Mouse (Mus musculus): Measurements from ENCODE around the gene Dnali1. TPM values are rescaled to one million over a fixed set of nuclear protein-coding genes. Genes with fewer than 3 reads are reported as not detected.

Dnali1 gene
- total RNA-seq (2021): under 1 TPM; 0.80 to 0.91 TPM

DNA sequence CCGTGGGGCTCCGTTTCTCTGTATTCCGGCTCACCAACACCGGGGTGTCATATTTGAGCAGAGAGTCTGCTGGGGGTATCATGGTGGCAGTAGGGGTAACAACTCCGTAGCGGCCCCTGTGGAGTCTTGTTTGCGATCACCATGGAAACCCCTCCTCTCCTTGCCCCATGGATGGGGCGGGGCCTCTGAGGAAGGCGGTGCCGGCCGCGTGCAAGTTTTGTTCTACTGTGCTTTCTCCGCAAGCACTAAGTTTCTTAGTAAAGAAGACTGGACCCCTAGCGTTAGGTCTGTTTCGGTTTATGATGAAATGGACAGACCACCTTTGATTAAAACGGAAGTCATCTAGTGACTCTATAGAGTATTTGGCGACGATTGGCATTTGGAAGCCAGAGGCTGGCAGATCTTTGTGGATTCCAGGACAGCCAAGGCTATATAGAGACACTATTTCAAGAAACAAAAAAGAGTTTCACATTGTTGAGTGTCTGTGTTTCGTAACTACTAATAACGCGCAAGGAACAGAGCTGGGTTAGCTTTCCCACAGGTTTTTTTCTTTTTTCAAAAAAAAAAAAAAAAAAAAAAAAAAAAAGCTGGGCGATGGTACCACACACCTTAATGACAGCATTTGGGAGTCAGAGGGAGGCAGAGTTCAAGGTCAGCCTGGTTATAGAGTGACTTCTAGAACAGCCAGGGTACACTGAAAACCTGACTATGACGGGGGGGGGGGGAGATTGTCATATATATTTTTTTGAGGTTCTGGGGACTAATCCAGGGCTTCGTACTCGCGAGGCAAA lies at the start of gene Dnali1:
TSS of gene Dnali1 (minus strand) at position 187 of the 791 bp plus-strand sequence.
- DNase-seq: peak; percentile 35
- intact Hi-C loops (cut with DNase I): no loop called here

DNA sequence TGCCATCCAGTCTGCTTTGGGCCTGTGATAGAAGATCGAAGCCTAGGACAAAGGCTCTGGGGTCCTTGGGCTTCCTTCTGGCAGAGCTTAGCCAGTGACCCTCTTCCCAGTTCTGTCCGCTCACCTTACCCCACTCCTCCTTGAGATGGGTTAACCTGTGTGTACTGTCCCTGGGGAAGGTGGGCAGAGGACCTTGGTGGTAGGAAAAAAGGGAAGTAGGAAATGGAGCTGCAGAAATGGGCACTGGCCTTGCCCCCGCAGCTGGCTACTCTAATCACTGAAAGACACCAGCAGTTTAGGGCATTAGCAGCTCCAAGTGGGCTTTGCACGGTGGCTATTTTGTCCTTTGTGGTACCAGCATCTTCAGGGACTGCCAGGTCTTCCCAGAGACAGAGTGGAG lies 49.6 kb upstream of the Dnali1 start:
- DNase-seq: no peak
- intact Hi-C loops (cut with DNase I): no loop called here

DNA sequence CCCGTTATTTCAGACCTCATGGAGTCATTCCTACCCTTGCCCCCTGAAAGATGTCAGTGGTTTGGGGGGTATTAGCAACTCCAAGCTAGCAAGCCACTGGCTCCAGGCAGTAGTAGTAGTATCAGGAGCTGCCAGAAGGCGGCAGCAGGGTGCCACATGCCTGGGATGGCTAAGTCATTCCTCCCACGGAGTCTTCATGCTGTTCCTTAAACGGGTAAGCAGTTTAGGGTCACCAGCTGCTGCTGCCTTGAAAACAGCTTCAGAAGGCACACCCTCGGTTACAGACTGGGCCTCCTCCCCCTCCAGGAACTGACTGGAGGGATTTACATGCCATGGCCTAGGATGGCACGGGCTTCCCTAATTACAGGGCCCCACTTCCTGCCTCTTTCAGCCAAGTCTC lies 49.1 kb upstream of the Dnali1 start:
- DNase-seq: peak; percentile 88
- intact Hi-C loops (cut with DNase I): no loop called here

DNA sequence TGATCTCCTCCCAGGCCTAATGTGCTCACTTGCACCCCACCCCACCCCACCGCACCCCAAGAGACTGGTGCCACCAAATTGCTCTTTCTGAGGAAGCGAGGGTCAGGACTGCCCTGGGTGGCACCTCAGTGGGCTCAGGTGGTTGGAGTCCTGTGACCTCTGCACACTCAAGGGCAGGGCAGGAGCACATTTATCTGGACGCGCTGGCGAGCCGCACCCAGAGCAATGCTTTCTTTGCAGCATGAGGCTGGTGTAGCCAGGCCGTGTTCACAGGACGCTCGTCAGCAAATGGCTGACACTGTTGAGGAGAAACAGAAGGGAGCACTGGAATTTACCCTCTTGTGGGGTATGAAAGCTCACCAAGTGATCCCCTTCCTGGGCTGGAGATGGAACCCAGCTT lies 39.9 kb upstream of the Dnali1 start:
- DNase-seq: no peak

DNA sequence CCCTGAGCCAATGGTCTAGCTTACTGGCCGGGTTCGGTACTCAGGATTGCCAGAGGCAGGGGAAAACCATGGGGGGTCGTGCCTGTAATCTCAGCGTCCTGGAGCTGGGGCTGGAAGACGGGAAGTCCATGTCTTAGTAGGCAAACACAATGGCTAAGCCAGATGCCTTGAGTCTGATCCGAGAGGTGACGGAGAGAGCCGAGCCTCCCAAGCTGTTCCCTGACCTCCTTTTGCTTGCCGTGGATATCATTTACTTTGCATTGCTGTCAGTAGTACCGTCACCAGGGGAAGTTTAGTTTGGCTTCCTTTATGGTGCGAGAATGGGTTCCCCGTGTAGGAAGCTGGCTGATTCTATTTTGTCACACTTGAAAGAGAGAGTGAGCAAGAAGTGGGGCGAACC lies 35.8 kb upstream of the Dnali1 start:
- no peak for DNase-seq
- intact Hi-C loops (cut with DNase I): no loop called here

More for the DNA sequence above, 39.9 kb upstream of the Dnali1 start:
- intact Hi-C loops (cut with DNase I): no loop called here

DNA sequence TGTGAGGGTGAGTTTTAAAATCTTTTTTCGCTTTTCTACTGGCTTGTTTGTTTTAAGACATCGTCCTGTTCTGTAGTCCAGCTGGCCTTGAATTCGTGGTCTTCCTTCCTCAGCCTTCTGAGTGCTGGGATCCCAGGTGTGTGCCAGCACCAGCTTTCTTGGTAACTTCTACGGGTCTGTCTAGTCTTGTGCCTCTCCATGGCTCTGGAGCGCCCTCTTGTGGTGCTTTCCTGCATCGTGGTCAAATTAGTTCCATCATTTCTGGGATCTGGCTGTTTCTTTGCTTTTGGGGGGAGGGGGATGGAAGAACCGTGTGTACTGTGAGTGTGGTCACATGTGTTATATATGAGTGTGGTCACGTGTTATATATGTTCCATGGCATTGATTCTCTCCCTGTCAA lies 34.0 kb upstream of the Dnali1 start:
- DNase-seq: peak; percentile 86
- intact Hi-C loops (cut with DNase I): no loop called here

DNA sequence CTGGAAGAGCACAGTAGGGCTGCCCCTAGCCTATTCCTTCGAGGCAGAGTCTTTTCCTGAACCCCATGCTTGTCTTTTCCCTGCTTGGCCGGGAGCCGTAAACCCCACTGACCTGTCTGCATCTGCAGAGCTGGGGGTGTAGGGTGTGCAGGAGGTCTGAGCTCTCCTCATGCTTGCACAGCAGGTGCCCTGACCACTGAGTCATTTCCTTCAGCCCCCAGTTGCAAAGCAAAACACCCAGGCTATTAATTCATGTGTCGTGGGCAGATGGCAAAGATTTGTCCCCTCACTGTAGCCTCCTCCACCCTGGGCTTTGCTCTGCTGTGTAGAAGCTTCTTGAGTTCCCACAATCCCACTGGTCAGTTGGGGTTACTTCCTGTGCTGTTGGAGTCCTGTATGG lies 31.9 kb upstream of the Dnali1 start:
- intact Hi-C loops (cut with DNase I): no loop called here
- no peak for DNase-seq

DNA sequence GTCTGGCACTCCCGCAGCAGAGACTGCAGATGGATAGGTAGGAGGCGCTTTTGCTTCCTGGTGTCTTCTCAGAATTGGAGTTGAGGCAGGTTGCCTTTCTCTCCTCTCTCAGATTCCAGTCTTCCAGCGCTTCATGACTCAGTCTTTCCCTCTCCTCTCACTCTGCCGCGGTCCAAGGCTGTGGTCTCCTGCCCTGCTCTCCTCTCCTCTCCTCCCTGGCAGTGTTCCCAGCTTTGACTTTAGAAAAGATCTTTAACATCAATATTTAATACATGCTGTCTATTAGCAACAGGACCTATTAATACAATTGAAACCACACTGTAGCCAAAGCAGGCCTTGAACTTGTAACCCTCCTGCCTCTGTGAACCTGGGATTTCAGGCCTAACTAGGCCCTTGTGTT lies 30.6 kb upstream of the Dnali1 start:
- intact Hi-C loops (cut with DNase I): no loop called here
- DNase-seq: no peak

DNA sequence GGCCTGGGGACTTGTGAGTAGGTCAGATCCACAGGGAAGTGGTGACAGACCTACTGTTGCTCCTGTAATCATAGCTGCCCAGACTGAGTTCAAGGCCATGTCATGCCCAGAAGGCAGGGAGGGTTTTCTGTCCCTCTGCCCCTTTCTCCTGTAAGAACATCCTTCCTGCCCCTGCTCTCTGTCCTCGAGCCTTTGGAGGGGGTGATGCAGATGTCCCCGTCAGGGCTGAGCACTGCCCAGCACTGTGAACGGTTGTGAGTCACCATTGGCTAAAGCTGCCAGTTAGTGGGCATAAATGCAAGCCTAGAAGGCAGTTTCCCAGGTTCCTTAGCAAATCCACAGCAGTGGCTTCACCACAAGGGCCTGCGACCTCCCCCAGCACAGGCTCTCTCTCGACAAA lies 27.5 kb upstream of the Dnali1 start:
- intact Hi-C loops (cut with DNase I): no loop called here

DNA sequence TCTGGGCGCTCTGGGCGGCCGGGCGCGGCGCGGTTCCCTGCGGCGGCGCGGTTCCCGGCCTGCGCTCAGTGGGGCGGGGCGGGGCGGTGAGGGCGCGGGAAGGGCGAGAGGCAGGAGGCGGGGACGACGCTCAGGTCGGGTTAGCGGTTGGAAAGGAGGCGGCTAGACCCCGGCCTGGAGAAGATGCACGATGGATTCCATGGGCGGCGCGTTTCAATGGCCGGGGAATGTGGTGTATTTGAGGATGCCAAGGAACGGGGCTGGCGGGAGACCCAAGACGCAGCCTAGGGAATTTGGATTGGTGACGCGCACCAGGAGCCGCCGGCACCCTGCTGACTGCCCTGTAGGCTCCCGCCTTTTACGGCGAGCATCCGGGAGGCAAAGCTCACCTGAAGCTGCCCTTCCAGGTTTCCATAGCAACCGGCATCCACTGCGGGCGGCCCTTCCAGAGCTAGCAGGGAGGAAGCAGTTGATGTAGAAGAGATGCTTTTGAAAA lies 19.9 kb upstream of the Dnali1 start:
- intact Hi-C loops (cut with DNase I): no loop called here
- DNase-seq: peak; percentile 60

More for the DNA sequence above, 27.5 kb upstream of the Dnali1 start:
- no peak for DNase-seq

DNA sequence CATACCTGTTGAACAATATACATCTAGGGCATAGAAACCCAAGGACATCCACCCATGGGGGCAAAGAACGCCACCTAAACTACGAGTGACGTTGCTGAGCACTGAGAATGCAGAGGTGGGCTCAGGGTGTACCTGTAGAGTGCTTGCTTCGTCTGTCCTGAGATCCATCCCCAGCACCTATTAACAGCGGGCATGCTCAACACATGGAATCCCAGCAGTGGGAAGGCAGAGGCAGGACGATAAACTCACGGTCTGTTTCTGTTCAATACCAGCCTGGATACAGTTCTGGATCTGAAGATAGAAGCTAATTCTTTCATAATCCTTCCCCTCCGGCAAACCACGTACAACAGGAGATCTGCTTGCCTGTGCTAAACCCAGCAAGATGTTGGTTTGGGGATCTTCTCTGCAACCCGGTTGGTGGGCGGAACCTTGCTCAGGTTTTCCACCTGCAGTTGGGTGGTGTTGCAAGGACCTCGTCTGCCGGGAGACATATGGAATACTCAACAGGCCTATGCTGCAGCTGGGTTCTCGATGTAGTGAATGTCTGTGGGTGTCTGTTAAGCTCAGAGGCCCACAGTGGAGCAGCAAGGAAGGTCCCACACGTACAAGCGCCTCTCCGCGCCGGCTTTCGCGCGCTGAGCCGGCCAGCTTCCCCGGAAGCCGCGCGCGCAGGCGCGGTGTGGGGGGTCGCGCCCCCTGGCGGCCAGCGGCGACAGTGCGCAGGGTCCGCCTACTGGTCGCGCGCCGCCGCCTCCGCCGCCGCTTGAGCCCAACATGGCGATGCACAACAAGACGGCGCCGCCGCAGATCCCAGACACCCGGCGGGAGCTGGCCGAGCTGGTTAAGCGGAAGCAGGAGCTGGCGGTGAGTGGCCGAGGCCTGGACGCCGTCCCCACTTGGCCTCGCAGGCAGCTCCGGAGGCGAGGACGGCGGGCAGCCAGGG lies 19.2 kb upstream of the Dnali1 start, which contains the start of gene Meaf6:
TSS of gene Meaf6 (plus strand) at position 732 of the 943 bp plus-strand sequence.
- peak; percentile 93 for DNase-seq
- intact Hi-C loops (cut with DNase I): no loop called here

DNA sequence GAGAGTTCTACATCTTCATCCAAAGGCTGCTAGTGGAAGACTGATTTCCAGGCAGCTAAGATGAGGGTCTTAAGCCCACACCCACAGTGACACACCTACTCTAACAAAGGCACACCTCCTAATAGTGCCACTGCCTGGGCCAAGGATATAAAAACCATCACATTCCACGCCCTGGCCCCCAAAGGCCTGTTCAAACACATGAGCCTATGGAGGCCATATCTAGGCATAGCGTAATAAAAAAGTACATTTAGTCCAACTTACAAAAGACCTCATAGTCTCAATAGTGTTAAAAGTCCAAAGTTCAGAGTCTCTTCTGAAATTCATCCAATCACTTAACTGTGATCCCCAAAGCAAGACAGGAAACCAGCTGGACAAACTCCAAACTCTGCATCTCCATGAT lies 13.2 kb upstream of the Dnali1 start:
- intact Hi-C loops (cut with DNase I): no loop called here
- DNase-seq: no peak

DNA sequence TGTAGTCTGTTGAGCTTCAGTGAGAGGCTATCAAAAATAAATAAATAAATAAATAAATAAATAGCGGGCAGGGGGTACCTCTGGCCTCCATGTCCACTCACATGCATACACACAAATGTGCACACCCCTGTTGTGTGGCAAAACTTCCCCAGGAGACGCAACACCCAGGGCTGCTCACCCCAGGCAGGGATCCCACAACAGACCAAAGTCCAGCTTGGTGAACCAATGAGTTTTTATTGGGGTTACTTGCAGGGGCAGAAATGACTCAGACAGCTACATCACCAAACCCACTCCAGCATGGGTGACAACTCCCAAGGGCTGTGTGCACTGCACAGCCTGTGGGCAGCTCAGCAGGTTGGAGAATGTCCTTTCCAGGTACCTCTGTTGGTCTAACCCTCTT lies 12.2 kb upstream of the Dnali1 start:
- intact Hi-C loops (cut with DNase I): no loop called here

DNA sequence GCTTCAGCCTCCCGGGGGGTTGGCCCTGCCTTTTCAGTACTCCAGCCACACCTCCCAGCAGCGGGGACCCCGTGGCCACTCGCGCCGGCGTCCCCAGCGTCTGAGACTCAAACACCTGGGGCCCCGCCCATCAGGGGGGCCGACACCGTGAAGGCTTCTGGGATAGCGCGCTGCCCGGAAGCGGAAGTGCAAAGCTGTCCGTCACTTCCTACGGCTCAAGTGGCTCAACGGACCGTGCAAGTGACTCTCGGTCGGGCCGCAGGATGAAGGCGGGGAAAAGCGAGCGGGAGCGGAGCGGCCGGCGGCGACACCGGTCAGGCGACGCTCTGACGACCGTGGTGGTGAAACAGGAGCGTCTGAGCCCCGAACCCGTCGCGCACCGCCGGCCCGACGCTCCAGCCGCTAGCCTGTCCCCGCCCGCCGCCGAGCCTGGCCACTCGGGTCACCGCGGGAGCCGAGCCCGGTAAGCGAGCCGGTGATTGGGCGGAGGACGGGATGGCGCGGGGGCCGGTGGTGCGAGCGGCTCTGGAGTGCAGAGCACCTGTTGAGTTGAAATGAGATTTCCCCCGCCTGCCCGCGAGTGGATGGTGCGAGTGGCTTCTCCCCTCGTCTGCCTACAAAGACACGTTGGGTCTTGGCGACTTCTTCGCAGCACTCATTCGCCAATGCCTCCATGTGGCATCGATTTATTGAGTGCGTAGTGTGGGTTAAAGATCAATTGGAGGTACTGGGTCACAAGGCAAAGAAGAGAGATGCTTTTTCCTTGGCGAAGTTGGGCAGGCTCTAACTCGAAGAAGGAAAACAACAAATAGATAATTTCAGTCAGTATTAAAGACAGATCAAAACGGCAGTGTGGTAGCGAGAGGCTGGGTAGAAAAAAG lies 1.2 kb upstream of the Dnali1 start, which contains the start of gene Snip1:
TSS of gene Snip1 (plus strand) at position 183 of the 881 bp plus-strand sequence.
- peak; percentile 93 for DNase-seq
- intact Hi-C loops (cut with DNase I): no loop called here

More for the DNA sequence above, 12.2 kb upstream of the Dnali1 start:
- DNase-seq: no peak

DNA sequence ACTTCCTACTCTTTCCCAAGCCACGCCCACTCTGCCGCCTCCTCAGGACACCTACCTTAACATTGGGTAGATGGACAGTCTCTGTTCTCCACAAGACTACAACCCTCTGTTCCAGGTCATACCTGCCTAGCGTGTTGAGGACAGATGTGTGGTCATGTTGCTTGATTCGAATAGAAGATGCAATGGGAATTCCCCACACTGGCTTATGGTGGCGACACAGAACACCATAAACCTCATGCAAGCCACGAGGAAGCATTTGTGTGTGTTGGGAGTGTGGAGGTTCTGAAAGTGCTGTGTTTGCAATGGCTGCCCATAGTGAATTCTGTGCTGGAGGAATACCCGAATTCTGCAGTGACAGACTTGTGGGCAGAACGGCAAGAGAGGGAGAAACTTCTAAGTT lies 1.7 kb downstream of the Dnali1 start:
- no peak for DNase-seq
- intact Hi-C loops (cut with DNase I): no loop called here

DNA sequence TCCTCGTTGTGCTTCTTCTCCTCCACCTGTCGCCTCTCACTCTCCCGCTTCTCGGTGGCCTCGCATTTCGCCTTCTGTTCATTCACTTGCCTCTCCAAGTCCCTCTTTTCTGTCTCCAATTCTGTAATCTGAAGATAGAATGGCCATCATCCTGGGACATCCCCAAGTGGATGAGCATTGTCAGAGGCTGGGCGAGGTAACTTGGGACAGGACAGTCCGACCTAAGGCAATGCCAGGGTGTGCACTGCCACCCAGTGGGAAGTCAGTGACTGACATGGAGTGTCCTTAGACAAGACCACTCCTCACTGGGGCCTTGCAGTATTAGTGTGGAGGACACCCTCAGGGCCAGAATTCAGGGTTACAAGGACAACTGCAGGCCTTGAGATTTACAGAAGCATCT lies 6.5 kb downstream of the Dnali1 start:
- intact Hi-C loops (cut with DNase I): loop anchor here (2.0 kb wide), 1 partner anchor 116 kb away; no protein-coding TSS in a partner anchor
- peak; percentile 80 for DNase-seq

DNA sequence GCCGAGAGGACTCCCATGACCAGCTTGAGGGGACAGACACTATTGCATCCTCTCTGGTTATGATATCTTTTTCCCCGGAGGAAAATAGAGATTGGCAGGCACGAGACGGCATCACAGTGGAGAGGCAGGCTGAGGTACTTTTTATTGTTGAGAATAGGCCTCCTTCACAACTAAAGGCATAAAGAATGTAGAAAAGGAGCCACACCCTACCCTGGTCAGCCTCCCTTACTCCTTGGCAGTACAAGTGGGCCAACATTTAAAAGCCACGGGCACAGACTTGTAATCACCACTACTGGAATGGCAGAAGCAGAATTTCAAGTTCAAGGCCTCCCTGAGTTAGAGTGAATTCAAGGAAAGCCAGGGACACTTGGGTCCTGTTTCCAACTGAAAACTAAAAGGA lies 7.5 kb downstream of the Dnali1 start:
- intact Hi-C loops (cut with DNase I): loop anchor here (2.0 kb wide), 1 partner anchor 115 kb away; no protein-coding TSS in a partner anchor
- no peak for DNase-seq

DNA sequence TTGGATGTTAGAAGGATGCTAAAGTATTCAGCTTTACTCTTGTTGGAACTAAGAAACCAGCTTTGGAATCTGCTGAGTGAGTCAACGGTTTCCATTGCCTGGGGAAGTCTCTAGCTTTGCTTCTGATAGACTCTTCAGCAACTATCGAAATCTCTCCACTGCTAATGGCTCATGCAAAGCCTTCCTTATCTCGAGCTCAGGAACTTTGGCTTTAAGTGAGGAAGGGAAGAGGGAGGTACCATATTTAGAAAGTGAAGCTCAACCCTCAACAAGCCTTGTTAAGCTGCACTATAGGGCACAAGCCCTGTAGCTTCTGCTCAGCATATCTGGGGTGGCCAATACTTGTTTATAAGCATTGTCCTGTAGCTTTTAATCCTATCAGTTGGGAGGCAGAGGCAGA lies 8.2 kb downstream of the Dnali1 start:
- DNase-seq: no peak
- intact Hi-C loops (cut with DNase I): no loop called here

DNA sequence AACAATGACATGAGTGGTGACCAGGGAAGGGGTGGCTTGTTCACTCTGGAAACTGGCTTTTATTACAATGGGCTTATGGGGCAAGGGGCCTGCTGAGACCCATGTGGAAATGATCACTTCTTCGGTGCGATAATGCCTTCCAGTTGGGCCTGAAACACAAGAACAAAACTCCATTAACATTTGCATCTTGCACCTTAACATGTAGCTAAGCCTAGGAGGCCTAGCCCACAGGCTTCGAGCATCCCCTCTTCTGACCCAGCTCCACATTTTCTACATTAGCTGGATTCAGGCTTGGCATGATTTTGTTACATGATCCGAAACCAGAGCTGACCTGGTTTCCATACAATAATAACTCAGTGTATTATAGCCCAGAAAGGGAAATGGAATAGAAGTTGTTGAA lies 9.0 kb downstream of the Dnali1 start:
- DNase-seq: no peak
- intact Hi-C loops (cut with DNase I): no loop called here

DNA sequence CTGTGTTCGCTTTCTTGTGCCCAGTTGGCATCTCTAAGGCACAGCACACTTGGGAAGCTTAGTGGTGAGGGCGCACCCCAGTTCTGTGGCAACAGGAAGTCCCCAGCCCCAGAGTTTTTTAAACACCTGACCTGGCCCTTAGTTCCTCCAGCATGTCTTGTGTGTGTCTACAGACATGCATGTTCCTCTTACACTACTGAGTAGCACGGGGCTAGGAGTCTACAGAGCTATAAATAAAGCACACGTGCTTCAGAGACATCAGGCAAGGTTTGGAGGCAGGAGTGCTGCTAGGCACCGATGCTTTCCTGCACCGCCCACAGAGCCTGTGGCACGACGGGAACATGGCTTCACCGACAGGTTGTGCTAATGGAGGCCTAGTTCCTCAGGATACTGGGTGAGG lies 10.1 kb downstream of the Dnali1 start:
- intact Hi-C loops (cut with DNase I): no loop called here
- DNase-seq: no peak

All from left cerebral cortex, postnatal 4 days (tissue).